Mouse (Mus musculus) neutrophil, adult 59 days (primary cell): Measurements from ENCODE around the gene Atp4b. TPM values are rescaled to one million over a fixed set of nuclear protein-coding genes. Genes with fewer than 3 reads are reported as not detected.

Source experiments
- total RNA-seq, 2 experiments: library from RNA; stranded (reverse); gene quantifications; 1 replicate in 1 of 2; 2 replicates in 1 of 2; pipeline ENCODE4 v1.2.4; 2023

Atp4b gene
- under 1 TPM in 1 of 2 experiments, not detected in 1; 0.71 TPM for total RNA-seq

GRCm38 (mm10) chr8:13396725-13397124 is at the start of gene Atp4b:
TSS of gene Atp4b (minus strand) at chr8:13396825.

GRCm38 (mm10) chr8:13434889-13435288 is 38.3 kb upstream of the Atp4b start, which contains the start of gene Tmem255b:
TSS of gene Tmem255b (plus strand) at chr8:13435189.

GRCm38 (mm10) chr8:13404666-13405131 is 8.1 kb upstream of the Atp4b start, which contains the start of gene Grk1:
TSS of gene Grk1 (plus strand) at chr8:13405081.

GRCm38 (mm10) chr8:13338255-13338860 is 58.3 kb downstream of the Atp4b start, which contains the start of gene Tfdp1:
TSS of gene Tfdp1 (plus strand) at chr8:13338751.

Other genes starting within 250 kb of the Atp4b start
- gene Lamp1, start 237.7 kb downstream of the Atp4b start, total RNA-seq, result 100 to 1,000 TPM; 295 to 392 TPM
- under 1 TPM; 0.26 to 0.36 TPM for gene Grtp1, start 196.2 kb downstream of the Atp4b start, total RNA-seq
- not detected for gene Adprhl1, start 142.7 kb downstream of the Atp4b start, total RNA-seq
- 1 to 10 TPM; 9.3 to 10.0 TPM for gene Dcun1d2, start 108.7 kb downstream of the Atp4b start, total RNA-seq
- gene Tmco3, start 108.6 kb downstream of the Atp4b start, total RNA-seq, result 10 to 100 TPM; 44.0 to 48.5 TPM
- gene Tfdp1, start 58.1 kb downstream of the Atp4b start, total RNA-seq, result 100 to 1,000 TPM; 172 to 199 TPM
- under 1 TPM; 0.09 TPM for gene Grk1, start 8.3 kb upstream of the Atp4b start, total RNA-seq
- gene Tmem255b, start 38.4 kb upstream of the Atp4b start, total RNA-seq, result not detected
- gene Gas6, start 97.7 kb upstream of the Atp4b start, total RNA-seq, result 1 to 10 TPM in 1 of 2 experiments, under 1 TPM in 1; 0.67 to 1.2 TPM
- gene 1700029H14Rik, start 165.6 kb upstream of the Atp4b start, total RNA-seq, result 1 to 10 TPM; 2.4 to 2.9 TPM